Mouse (Mus musculus) forebrain, embryonic 13.5 days (tissue): Measurements from ENCODE around the gene Hlcs. TPM values are rescaled to one million over a fixed set of nuclear protein-coding genes. Genes with fewer than 3 reads are reported as not detected.

Experiments
- ATAC-seq: fragments of 200-750 bp; cut with Nextera tagmentation; 2 replicates; pipeline ENCODE4 v1.8.0; 2017
- H3K27ac ChIP-seq: fragments of 300-500 bp; sonication (generic); 2 replicates; pipeline ENCODE4 v1.5.1; 2015; ENCODE audit warnings: inconsistent platforms, mild to moderate bottlenecking, moderate library complexity
- H3K27me3 ChIP-seq: fragments of 300-500 bp; sonication (generic); 2 replicates; pipeline ENCODE4 v1.6.1; 2015; ENCODE audit warnings: mild to moderate bottlenecking, inconsistent platforms
- H3K36me3 ChIP-seq: fragments of 300-500 bp; sonication (generic); 2 replicates; pipeline ENCODE4 v1.6.1; 2015; ENCODE audit warnings: mild to moderate bottlenecking, inconsistent platforms; ENCODE audit not compliant: poor library complexity, severe bottlenecking
- H3K4me1 ChIP-seq: fragments of 300-500 bp; sonication (generic); 2 replicates; pipeline ENCODE4 v1.6.1; 2015; ENCODE audit warnings: inconsistent platforms
- H3K4me2 ChIP-seq: fragments of 300-500 bp; sonication (generic); 2 replicates; pipeline ENCODE4 v1.6.1; 2015; ENCODE audit warnings: inconsistent platforms, mild to moderate bottlenecking, moderate library complexity
- H3K4me3 ChIP-seq: fragments of 300-500 bp; sonication (generic); 2 replicates; pipeline ENCODE4 v1.5.1; 2015; ENCODE audit warnings: mild to moderate bottlenecking, inconsistent platforms
- H3K9ac ChIP-seq: fragments of 300-500 bp; sonication (generic); 2 replicates; pipeline ENCODE4 v1.6.1; 2015; ENCODE audit warnings: mild to moderate bottlenecking, inconsistent platforms
- H3K9me3 ChIP-seq: fragments of 300-500 bp; sonication (generic); replicated peaks from 2 replicates; pipeline ENCODE4 v1.6.1; 2016; ENCODE audit warnings: inconsistent platforms
- WGBS: fragments of 180-500 bp; shearing (Covaris S2); methylation state at CpG from one replicate; pipeline ENCODE4 v1.1.7; 2015; 5-methylcytosine and 5-hydroxymethylcytosine counted together
- polyA plus RNA-seq: library from polyadenylated mRNA; unstranded; fragments of >200 nt; fragmentation: Nextera tagmentation; extraction: Ambion mirVana; gene quantifications from 2 replicates; pipeline ENCODE4 v1.2.1, GENCODE M21; 2015

Gene Hlcs
- polyA plus RNA-seq, 1 experiment from 2014 or later = 9.0 TPM

DNA sequence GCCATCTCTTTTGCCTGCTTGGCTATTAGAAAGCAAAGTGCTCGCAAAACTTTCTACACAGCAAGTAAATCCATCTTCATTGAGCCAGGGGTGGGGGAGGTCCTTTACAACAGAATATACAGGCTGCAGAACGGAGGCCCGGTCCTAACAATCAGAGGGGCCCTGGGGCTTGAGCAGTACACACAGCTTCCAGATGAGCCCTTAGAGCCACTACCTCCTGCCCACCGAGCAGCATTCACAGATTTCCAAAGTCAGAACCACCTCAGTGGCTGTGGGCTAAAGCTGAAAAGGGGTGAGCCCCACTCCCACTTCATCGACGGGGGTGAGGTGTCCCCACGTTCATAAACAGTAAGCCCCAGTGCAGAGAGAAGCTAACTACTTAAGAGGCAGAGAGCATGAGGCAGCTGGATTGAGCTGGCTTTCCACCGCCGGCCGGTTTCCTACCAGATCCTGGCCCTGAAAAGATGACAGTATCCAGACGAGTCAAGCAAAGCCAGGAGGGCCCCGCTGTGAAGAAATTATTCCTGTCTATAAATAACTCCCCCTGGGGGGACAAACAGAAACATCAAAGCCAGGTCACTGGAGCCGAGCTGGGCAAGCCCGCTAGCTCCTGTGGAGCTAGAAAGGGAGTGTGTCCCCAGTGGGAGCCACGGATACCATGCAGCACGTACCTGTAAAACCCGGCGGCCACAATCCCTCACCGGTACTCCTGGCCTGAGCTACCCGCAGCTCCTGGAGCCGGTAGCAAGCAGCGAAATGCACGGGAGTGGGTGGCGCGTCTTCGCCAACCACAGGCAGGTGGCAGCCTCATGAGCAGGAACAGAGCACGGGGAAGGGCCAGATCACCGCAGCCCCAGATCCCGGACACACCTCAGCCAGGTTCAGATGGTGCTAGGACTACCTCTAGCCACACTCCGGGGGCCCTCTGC is 10.8 kb downstream of the Hlcs start:
- peaks cover 7% of the 10 kb centered on the region for H3K9me3 ChIP-seq
- peak overlapping the region; percentile 11 for H3K4me3 ChIP-seq
- 0 out of 2 replicates have a peak, but pooled peaks cover 4% of the 10 kb centered on the region for H3K36me3 ChIP-seq
- 8% methylated on average over 30 of the region's 30 CpGs for WGBS
- peak overlapping the region; percentile 37 for H3K9ac ChIP-seq
- peak; percentile 63; the same call in 1 of the 2 replicates for ATAC-seq
- peaks cover 6% of the 10 kb centered on the region for H3K27me3 ChIP-seq
- H3K27ac ChIP-seq = no peak overlapping the region
- H3K4me2 ChIP-seq = peak overlapping the region; percentile 48
- peaks cover 17% of the 10 kb centered on the region for H3K4me1 ChIP-seq

GRCm38 (mm10) chr16:94301696-94302095 is 11.7 kb downstream of the Hlcs start:
- 0 out of 2 replicates have a peak, but pooled peaks cover 4% of the 10 kb centered on the region for H3K36me3 ChIP-seq
- H3K9ac ChIP-seq = no peak overlapping the region
- H3K4me1 ChIP-seq = peaks cover 14% of the 10 kb centered on the region
- peaks cover 7% of the 10 kb centered on the region for H3K9me3 ChIP-seq
- H3K4me2 ChIP-seq = no peak overlapping the region
- H3K27ac ChIP-seq = no peak overlapping the region
- WGBS = 87% methylated on average over 5 of the region's 5 CpGs
- H3K27me3 ChIP-seq = peaks cover 6% of the 10 kb centered on the region
- no peak for ATAC-seq
- H3K4me3 ChIP-seq = no peak overlapping the region

DNA sequence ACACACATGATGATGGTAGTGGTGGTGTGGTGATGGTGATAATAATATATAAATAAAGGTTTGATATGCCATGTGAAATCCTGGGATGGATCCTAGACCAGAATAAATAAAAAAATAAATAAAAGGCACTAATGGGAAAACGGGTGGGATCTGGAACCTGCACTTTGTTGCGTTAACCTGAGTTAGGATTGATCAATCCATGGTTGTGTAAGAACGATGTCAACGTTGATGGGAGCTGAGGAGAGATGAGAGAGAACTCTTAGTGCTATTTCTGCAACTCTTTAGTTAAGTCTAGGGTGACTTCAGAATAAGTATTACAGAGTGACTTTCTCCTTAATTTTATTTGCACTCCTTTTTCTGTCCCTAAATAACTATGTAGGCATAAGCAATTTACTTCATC is 12.2 kb downstream of the Hlcs start:
- H3K4me3 ChIP-seq = no peak overlapping the region
- peaks cover 7% of the 10 kb centered on the region for H3K9me3 ChIP-seq
- ATAC-seq = no peak
- no peak overlapping the region for H3K27ac ChIP-seq
- H3K27me3 ChIP-seq = peaks cover 6% of the 10 kb centered on the region
- no peak overlapping the region for H3K4me2 ChIP-seq
- no peak overlapping the region for H3K9ac ChIP-seq
- H3K36me3 ChIP-seq = 0 out of 2 replicates have a peak, but pooled peaks cover 4% of the 10 kb centered on the region
- peaks cover 14% of the 10 kb centered on the region for H3K4me1 ChIP-seq
- 94% methylated on average over 4 of the region's 4 CpGs for WGBS

GRCm38 (mm10) chr16:94299210-94299609 is 14.2 kb downstream of the Hlcs start:
- no peak overlapping the region for H3K4me3 ChIP-seq
- H3K36me3 ChIP-seq = no peaks in the 10 kb centered on the region
- H3K9ac ChIP-seq = no peak overlapping the region
- no peaks in the 10 kb centered on the region for H3K9me3 ChIP-seq
- no peak overlapping the region for H3K27ac ChIP-seq
- no peak overlapping the region for H3K4me2 ChIP-seq
- peaks cover 14% of the 10 kb centered on the region for H3K4me1 ChIP-seq
- H3K27me3 ChIP-seq = peaks cover 6% of the 10 kb centered on the region
- WGBS = 75% methylated on average over 4 of the region's 4 CpGs
- no peak for ATAC-seq

GRCm38 (mm10) chr16:94298081-94298480 is 15.3 kb downstream of the Hlcs start:
- no peak for ATAC-seq
- no peak overlapping the region for H3K4me2 ChIP-seq
- H3K27ac ChIP-seq = no peak overlapping the region
- H3K36me3 ChIP-seq = no peaks in the 10 kb centered on the region
- H3K27me3 ChIP-seq = peaks cover 6% of the 10 kb centered on the region
- H3K4me1 ChIP-seq = peaks cover 12% of the 10 kb centered on the region
- 91% methylated on average over 5 of the region's 5 CpGs for WGBS
- H3K9me3 ChIP-seq = no peaks in the 10 kb centered on the region
- no peak overlapping the region for H3K4me3 ChIP-seq
- H3K9ac ChIP-seq = no peak overlapping the region

DNA sequence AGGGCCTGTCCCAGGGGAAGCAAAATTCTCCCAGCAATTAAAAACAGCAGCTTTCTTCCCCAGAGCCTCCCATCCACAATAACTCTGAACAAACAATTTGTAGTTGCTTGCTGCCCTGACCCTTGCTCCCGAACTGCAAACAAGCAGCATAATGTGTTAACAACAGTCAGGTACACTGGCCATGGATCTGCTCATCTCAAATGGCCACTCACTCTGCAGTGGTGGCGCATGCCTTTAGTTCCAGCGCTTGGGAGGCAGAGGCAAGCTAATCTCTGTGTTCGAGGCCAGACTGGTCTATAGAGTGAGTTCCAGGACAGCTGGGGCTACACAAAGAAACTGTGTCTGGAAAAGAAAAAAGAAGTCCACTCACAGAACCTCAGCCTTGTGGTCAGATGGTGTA is 22.2 kb downstream of the Hlcs start:
- Histone ChIP-seq H3K27me3 (peaks cover 3% of the 10 kb centered on the region; the same call in 1 of the 2 replicates), H3K4me2 (no peak overlapping the region), H3K36me3 (no peaks in the 10 kb centered on the region), H3K4me3 (no peak overlapping the region), H3K4me1 (peaks cover 13% of the 10 kb centered on the region), H3K27ac (no peak overlapping the region), H3K9ac (no peak overlapping the region), H3K9me3 (no peaks in the 10 kb centered on the region)
- no peak for ATAC-seq
- 81% methylated on average over 4 of the region's 4 CpGs for WGBS

DNA sequence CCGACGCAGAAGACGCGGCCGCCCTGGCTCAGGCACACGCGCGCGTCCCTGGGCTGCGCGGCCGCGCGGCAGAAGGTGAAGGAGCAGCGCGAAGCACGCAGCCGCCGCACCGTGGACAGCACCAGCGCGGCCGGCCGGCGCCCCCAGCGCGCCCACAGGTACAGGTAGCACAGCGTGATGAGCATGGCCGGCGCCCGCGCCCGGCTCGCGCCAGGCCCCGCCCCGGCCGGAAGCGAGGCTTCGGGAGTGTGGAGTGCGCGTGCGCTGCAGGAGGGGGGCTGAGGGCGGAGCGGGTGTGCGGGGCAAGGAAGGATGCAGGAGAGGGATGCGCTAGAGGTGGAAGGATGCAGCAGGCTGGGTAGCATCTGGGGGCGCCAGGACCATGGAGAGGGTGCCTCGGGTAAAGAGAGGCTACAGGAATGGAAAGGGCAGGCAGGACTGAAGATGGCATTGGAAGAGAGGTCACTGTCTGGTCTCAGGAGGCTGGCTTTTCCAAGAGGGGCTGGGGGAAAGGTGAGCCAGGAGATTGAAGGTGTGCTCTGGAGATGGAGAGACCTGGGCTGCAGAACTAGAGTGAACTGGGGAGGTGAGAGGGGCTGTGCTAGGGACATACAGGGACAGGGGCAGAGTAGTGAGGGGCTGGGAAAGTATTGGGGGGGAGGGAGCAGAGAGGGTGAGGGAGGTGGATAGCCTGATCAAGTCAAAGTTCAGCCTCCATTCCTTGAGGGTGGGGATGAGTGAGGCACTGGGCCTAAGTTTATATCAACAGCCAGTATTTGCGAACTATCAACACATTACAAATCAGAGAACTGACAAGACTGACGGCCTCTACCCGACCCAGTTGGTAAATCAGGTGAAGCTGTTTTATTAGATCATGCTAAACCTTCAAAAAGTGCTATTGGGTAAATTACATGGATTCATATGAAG is 23.0 kb downstream of the Hlcs start:
- ATAC-seq = peak; percentile 97
- Histone ChIP-seq H3K4me2 (peak overlapping the region; percentile 90), H3K27me3 (peaks cover 3% of the 10 kb centered on the region; the same call in 1 of the 2 replicates), H3K9ac (peak overlapping the region; percentile 89), H3K27ac (peak overlapping the region; percentile 44), H3K36me3 (no peaks in the 10 kb centered on the region), H3K4me3 (peak overlapping the region; percentile 91), H3K4me1 (peaks cover 13% of the 10 kb centered on the region), H3K9me3 (no peaks in the 10 kb centered on the region)
- WGBS = 6% methylated on average over 47 of the region's 52 CpGs

DNA sequence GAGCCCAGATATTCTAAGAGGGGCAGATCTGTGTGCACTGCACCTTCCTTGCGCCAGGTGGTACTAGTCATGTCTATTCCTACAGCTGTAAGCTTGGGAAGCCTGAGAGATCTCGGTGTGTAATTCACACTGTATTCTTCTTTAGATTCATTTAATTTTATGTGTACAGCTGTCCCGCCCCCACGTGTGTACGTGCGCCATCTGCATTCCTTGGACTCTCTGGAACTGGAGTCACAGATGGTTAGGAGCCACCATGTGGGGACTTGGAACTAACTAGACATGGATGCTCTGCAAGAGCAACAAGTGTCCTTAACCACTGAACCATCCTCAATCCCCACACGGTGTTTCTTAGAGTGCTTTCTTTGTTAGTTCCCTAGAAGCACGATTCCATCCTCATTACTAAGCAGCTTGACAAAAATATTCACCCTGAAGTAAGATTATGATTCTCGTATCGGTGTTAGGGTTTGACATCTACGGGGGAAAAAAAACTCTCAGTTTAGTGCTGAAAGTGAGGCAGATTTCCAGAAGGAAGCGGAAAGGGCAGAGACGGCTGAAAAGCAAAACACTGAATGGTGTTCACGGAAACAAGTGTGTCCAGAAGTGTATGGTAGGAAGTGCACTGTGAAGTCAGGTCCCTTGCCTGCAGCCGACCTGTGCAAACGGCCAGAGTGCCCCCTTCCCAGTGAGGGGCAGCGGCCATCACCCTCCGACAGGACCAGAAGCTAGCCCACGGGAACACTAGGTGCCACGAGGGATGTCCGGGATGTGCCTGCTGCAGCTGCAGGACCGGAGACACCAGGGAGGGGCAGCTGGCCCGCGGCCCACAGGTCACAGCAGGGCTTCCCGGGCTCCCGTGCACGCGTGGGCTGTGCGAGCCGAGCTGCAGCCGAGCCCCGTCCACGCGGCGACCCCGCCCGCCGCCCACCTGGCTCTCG is 24.0 kb downstream of the Hlcs start:
- peak; percentile 61 for ATAC-seq
- peak overlapping the region; percentile 44; the same call in 1 of the 2 replicates for H3K27ac ChIP-seq

GRCm38 (mm10) chr16:94287826-94288225 is 25.5 kb downstream of the Hlcs start:
- 82% methylated on average over 9 of the region's 9 CpGs for WGBS

More for the DNA sequence above, 24.0 kb downstream of the Hlcs start:
- Histone ChIP-seq H3K4me3 (peak overlapping the region; percentile 91), H3K4me2 (peak overlapping the region; percentile 90), H3K4me1 (peaks cover 13% of the 10 kb centered on the region), H3K27me3 (peaks cover 3% of the 10 kb centered on the region; the same call in 1 of the 2 replicates), H3K9ac (peak overlapping the region; percentile 89), H3K9me3 (no peaks in the 10 kb centered on the region), H3K36me3 (no peaks in the 10 kb centered on the region)
- 13% methylated on average over 39 of the region's 39 CpGs for WGBS

DNA sequence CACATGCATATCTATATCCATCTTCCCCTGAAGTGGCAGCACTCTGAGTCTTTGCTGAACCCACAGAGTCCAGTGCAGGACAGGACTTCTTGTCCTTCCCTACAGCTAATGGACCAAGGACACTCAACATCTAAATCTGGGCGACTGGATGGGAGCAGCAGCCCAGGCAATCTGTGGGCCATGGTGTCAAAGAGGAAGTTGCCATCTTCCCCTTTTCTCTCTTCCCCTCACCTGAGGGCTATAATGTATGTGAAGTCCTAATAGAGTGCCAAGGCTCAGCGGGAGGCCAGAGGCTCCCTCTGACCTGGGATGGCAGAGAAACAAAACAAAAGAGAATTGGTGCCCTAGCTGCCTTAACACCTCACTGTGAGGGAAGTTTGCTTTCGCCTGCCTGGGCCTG is 29.4 kb downstream of the Hlcs start:
- H3K36me3 ChIP-seq = peaks cover 7% of the 10 kb centered on the region
- no peak overlapping the region for H3K4me2 ChIP-seq
- no peak overlapping the region for H3K4me3 ChIP-seq
- H3K27me3 ChIP-seq = no peaks in the 10 kb centered on the region
- no peak overlapping the region for H3K27ac ChIP-seq
- ATAC-seq = no peak
- H3K4me1 ChIP-seq = peaks cover 1% of the 10 kb centered on the region
- no peak overlapping the region for H3K9ac ChIP-seq
- WGBS = 90% methylated on average over 3 of the region's 3 CpGs
- H3K9me3 ChIP-seq = no peaks in the 10 kb centered on the region

More at GRCm38 (mm10) chr16:94287826-94288225, 25.5 kb downstream of the Hlcs start:
- Histone ChIP-seq H3K4me2 (no peak overlapping the region), H3K9ac (no peak overlapping the region), H3K9me3 (no peaks in the 10 kb centered on the region), H3K27ac (no peak overlapping the region), H3K36me3 (no peaks in the 10 kb centered on the region; the same call in 1 of the 2 replicates), H3K4me3 (no peak overlapping the region), H3K4me1 (peaks cover 13% of the 10 kb centered on the region), H3K27me3 (peaks cover 3% of the 10 kb centered on the region; the same call in 1 of the 2 replicates)
- ATAC-seq = no peak

- H3K27ac ChIP-seq = no peak overlapping the region
- H3K36me3 ChIP-seq = peaks cover 16% of the 10 kb centered on the region; the same call in 1 of the 2 replicates
- H3K4me3 ChIP-seq = no peak overlapping the region
- no peak overlapping the region for H3K9ac ChIP-seq
- no peak overlapping the region for H3K4me2 ChIP-seq
- ATAC-seq = no peak
- no peaks in the 10 kb centered on the region for H3K27me3 ChIP-seq
- 93% methylated on average over 6 of the region's 6 CpGs for WGBS
- H3K9me3 ChIP-seq = no peaks in the 10 kb centered on the region
- 0 out of 2 replicates have a peak, but pooled peaks cover 3% of the 10 kb centered on the region for H3K4me1 ChIP-seq
Measured at GRCm38 (mm10) chr16:94270826-94271225, 42.5 kb downstream of the Hlcs start.
